Mouse (Mus musculus): ENCODE data around the gene Serpina16.
A peak's percentile ranks its signal among the peaks of the same experiment; 100 is the strongest.

Gene Serpina16

GRCm38 (mm10) chr12:103656848-103657626 lies 18.9 kb downstream of the Serpina16 start, which contains the start of gene Serpina6:
Gene Serpina6 (minus strand): TSS chr12:103657212.
- DNase-seq, result no peak

GRCm38 (mm10) chr12:103655123-103656044 lies 20.6 kb downstream of the Serpina16 start:
- no peak for DNase-seq

GRCm38 (mm10) chr12:103653836-103654235 lies 22.1 kb downstream of the Serpina16 start:
- no peak for DNase-seq

- DNase-seq, result no peak
These were observed 29.6 kb downstream of the Serpina16 start for GRCm38 (mm10) chr12:103646314-103646713.

- DNase-seq, result no peak
These were observed 31.3 kb downstream of the Serpina16 start for GRCm38 (mm10) chr12:103644601-103645000.

- DNase-seq, result no peak
These were observed 32.1 kb downstream of the Serpina16 start for GRCm38 (mm10) chr12:103643818-103644217.

GRCm38 (mm10) chr12:103643336-103643735 lies 32.6 kb downstream of the Serpina16 start:
- peak; percentile 70 to 76 for DNase-seq

GRCm38 (mm10) chr12:103635846-103636245 lies 40.1 kb downstream of the Serpina16 start:
- DNase-seq, result no peak

- no peak for DNase-seq
These were observed 41.5 kb downstream of the Serpina16 start for GRCm38 (mm10) chr12:103634430-103634829.

GRCm38 (mm10) chr12:103631203-103631612 lies 44.7 kb downstream of the Serpina16 start, which contains the start of gene Serpina10:
Gene Serpina10 (minus strand): TSS chr12:103631444.
- no peak for DNase-seq

Measured in cerebellum, adult 18-20 months (tissue).